Mouse (Mus musculus): ENCODE measurements around the gene Fscn2.

- TF ChIP-seq CTCF (IDR thresholded peaks at IDR 0.05; ENCODE audit: low read depth, low read length) (no peak), EP300 (IDR thresholded peaks at IDR 0.05; ENCODE audit: insufficient read depth, low read depth, low read length) (no peak)
Observed at GRCm38 (mm10) chr11:120347301-120347700, 14.0 kb upstream of the Fscn2 start.
